Mouse (Mus musculus): Measurements from ENCODE around the gene Gpi1. TPM values are rescaled to one million over a fixed set of nuclear protein-coding genes. Genes with fewer than 3 reads are reported as not detected.

The Gpi1 gene
- total RNA-seq (2012; rRNA removed) = 227 and 285 TPM in 2 replicates

GRCm38 (mm10) chr7:34230116-34230515, at the start of gene Gpi1:
TSS of gene Gpi1 (minus strand) at chr7:34230336.
- H3K9me3 ChIP-seq (ENCODE audit: control insufficient read depth, insufficient read depth, low read depth, low read length) = no peaks in the 10 kb centered on the region
- H3K4me1 ChIP-seq (ENCODE audit: control insufficient read depth in 2 of 2, insufficient read depth in 2 of 2, low read length in 2 of 2, poor library complexity in 1 of 2) = peaks cover 2 to 11% of the 10 kb centered on the region in 2 experiments; a peak in 2 of 4 replicates
- H3K27ac ChIP-seq (ENCODE audit: insufficient read depth, low read depth, low read length, poor library complexity, severe bottlenecking) = peak within 1 kb of the TSS; percentile 54
- DNase-seq (ENCODE audit: low read depth, low spot score) = peak; percentile 69
- peak; percentile 49; the same call in 1 of the 2 replicates for TF ChIP-seq HCFC1 (IDR thresholded peaks at IDR 0.05; ENCODE audit: borderline replicate concordance, insufficient read depth, low read length)
- no peak for TF ChIP-seq CHD2 (IDR thresholded peaks at IDR 0.05; ENCODE audit: low read depth, low read length)
- peak within 1 kb of the TSS; percentile 75 for H3K9ac ChIP-seq (ENCODE audit: insufficient read depth, low read depth, low read length, poor library complexity, severe bottlenecking)
- in situ Hi-C loops (cut with MboI; ENCODE audit: low sequenced_read_pairs in 2 of 2, unreplicated experiment in 2 of 2) = no loop called here
- H3K4me3 ChIP-seq (ENCODE audit: insufficient read depth in 1 of 2, low read depth in 1 of 2, low read length in 2 of 2, poor library complexity in 1 of 2, severe bottlenecking in 1 of 2) = peak within 1 kb of the TSS; percentile 89 to 91
- peaks cover 34% of the 10 kb centered on the region for H3K36me3 ChIP-seq (ENCODE audit: control insufficient read depth, insufficient read depth, low read length, poor library complexity, severe bottlenecking)

DNA sequence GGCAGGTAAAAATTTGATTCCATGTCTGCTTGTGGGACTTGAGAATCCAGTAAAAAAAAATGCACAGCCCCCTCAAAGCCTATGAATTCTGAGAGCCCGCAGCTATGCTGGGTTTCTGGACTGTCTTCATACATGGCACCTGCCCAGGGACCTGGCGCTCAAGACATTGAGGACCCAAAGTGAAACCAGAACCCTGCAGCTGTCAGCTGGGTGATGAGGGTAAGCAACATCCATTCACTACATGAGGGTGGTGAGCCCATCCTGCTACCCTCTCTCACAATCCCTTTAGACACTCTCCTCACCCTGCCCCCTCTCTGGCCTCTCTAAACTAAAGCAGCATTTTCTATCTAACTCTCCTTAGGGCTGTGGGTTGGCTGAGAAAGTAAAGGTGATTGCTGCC, 47.5 kb upstream of the Gpi1 start:
- Histone ChIP-seq H3K36me3 (ENCODE audit: control insufficient read depth, insufficient read depth, low read length, poor library complexity, severe bottlenecking) (no peaks in the 10 kb centered on the region), H3K9ac (ENCODE audit: insufficient read depth, low read depth, low read length, poor library complexity, severe bottlenecking) (no peak overlapping the region), H3K4me3 (ENCODE audit: insufficient read depth in 1 of 2, low read depth in 1 of 2, low read length in 2 of 2, poor library complexity in 1 of 2, severe bottlenecking in 1 of 2) (no peak overlapping the region), H3K27ac (ENCODE audit: insufficient read depth, low read depth, low read length, poor library complexity, severe bottlenecking) (no peak overlapping the region), H3K9me3 (ENCODE audit: control insufficient read depth, insufficient read depth, low read depth, low read length) (no peaks in the 10 kb centered on the region), H3K4me1 (ENCODE audit: control insufficient read depth in 2 of 2, insufficient read depth in 2 of 2, low read length in 2 of 2, poor library complexity in 1 of 2) (no peaks in the 10 kb centered on the region)
- in situ Hi-C loops (cut with MboI; ENCODE audit: low sequenced_read_pairs in 2 of 2, unreplicated experiment in 2 of 2) = no loop called here
- TF ChIP-seq MAFK (IDR thresholded peaks at IDR 0.05; ENCODE audit: insufficient read depth, low read depth, low read length) = no peak
- no peak for TF ChIP-seq HCFC1 (IDR thresholded peaks at IDR 0.05; ENCODE audit: borderline replicate concordance, insufficient read depth, low read length)
- no peak for TF ChIP-seq ZC3H11A (IDR thresholded peaks at IDR 0.05; ENCODE audit: borderline replicate concordance, low read depth, low read length)
- no peak for TF ChIP-seq ZNF384 (IDR thresholded peaks at IDR 0.05; ENCODE audit: low read depth, low read length)
- TF ChIP-seq CHD2 (IDR thresholded peaks at IDR 0.05; ENCODE audit: low read depth, low read length) = no peak
- DNase-seq (ENCODE audit: low read depth, low spot score) = no peak

DNA sequence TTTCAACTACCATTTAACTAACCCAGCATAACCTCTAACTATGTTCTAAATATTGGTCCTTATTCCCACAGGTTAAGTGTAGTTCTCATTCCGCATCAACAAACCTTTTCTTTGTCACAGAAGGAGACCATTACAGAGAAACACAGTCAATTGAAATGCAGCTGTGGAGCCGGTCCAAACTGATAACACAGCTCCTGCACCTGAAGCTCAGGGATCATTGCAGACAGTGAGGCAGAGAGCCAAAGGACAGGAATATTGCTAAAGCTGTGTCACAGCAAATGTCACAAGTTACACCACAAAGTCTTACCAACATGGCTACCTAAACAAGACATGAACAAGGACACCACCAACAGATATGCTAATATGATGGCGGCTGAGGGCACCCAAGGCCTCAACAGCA, 45.9 kb upstream of the Gpi1 start:
- H3K36me3 ChIP-seq (ENCODE audit: control insufficient read depth, insufficient read depth, low read length, poor library complexity, severe bottlenecking) = no peaks in the 10 kb centered on the region
- no peak for DNase-seq (ENCODE audit: low read depth, low spot score)
- in situ Hi-C loops (cut with MboI; ENCODE audit: low sequenced_read_pairs in 2 of 2, unreplicated experiment in 2 of 2) = no loop called here
- H3K9me3 ChIP-seq (ENCODE audit: control insufficient read depth, insufficient read depth, low read depth, low read length) = no peaks in the 10 kb centered on the region
- no peak overlapping the region for H3K4me3 ChIP-seq (ENCODE audit: insufficient read depth in 1 of 2, low read depth in 1 of 2, low read length in 2 of 2, poor library complexity in 1 of 2, severe bottlenecking in 1 of 2)
- no peak overlapping the region for H3K27ac ChIP-seq (ENCODE audit: insufficient read depth, low read depth, low read length, poor library complexity, severe bottlenecking)
- H3K9ac ChIP-seq (ENCODE audit: insufficient read depth, low read depth, low read length, poor library complexity, severe bottlenecking) = no peak overlapping the region
- peaks cover 0 to 3% of the 10 kb centered on the region in 2 experiments; a peak in 2 of 4 replicates for H3K4me1 ChIP-seq (ENCODE audit: control insufficient read depth in 2 of 2, insufficient read depth in 2 of 2, low read length in 2 of 2, poor library complexity in 1 of 2)
- TF ChIP-seq CHD2 (IDR thresholded peaks at IDR 0.05; ENCODE audit: low read depth, low read length) = no peak
- TF ChIP-seq MAFK (IDR thresholded peaks at IDR 0.05; ENCODE audit: insufficient read depth, low read depth, low read length) = no peak
- no peak for TF ChIP-seq ZC3H11A (IDR thresholded peaks at IDR 0.05; ENCODE audit: borderline replicate concordance, low read depth, low read length)
- TF ChIP-seq ZNF384 (IDR thresholded peaks at IDR 0.05; ENCODE audit: low read depth, low read length) = no peak
- no peak for TF ChIP-seq HCFC1 (IDR thresholded peaks at IDR 0.05; ENCODE audit: borderline replicate concordance, insufficient read depth, low read length)

GRCm38 (mm10) chr7:34272465-34272864, 42.3 kb upstream of the Gpi1 start:
- in situ Hi-C loops (cut with MboI; ENCODE audit: low sequenced_read_pairs in 2 of 2, unreplicated experiment in 2 of 2) = no loop called here
- H3K9me3 ChIP-seq (ENCODE audit: control insufficient read depth, insufficient read depth, low read depth, low read length) = no peaks in the 10 kb centered on the region
- no peak overlapping the region for H3K9ac ChIP-seq (ENCODE audit: insufficient read depth, low read depth, low read length, poor library complexity, severe bottlenecking)
- H3K4me3 ChIP-seq (ENCODE audit: insufficient read depth in 1 of 2, low read depth in 1 of 2, low read length in 2 of 2, poor library complexity in 1 of 2, severe bottlenecking in 1 of 2) = no peak overlapping the region
- no peak overlapping the region; the same call in 1 of the 2 replicates for H3K27ac ChIP-seq (ENCODE audit: insufficient read depth, low read depth, low read length, poor library complexity, severe bottlenecking)
- TF ChIP-seq CHD2 (IDR thresholded peaks at IDR 0.05; ENCODE audit: low read depth, low read length) (no peak), HCFC1 (IDR thresholded peaks at IDR 0.05; ENCODE audit: borderline replicate concordance, insufficient read depth, low read length) (no peak), MAFK (IDR thresholded peaks at IDR 0.05; ENCODE audit: insufficient read depth, low read depth, low read length) (no peak)
- no peaks in the 10 kb centered on the region for H3K36me3 ChIP-seq (ENCODE audit: control insufficient read depth, insufficient read depth, low read length, poor library complexity, severe bottlenecking)
- peaks cover 0 to 8% of the 10 kb centered on the region in 2 experiments; a peak in 3 of 4 replicates for H3K4me1 ChIP-seq (ENCODE audit: control insufficient read depth in 2 of 2, insufficient read depth in 2 of 2, low read length in 2 of 2, poor library complexity in 1 of 2)
- DNase-seq (ENCODE audit: low read depth, low spot score) = no peak

DNA sequence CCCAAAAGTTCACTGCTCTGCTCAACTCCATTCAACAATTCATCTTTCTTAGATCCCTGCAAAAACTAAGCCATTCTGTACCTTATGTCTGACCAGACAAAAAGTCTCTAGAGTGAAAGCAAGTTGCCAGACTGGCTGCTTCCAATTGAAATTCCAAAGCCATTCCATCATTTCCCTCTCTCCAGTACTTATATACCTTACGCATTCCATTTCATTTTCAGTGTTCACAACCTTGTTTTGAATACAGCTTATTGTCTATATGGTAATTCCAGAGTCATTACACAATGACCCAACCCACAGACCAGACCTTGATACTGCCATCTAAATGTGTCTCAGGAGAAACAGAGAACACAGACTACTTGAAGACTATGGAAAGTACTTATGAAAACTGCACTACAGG, 38.3 kb upstream of the Gpi1 start:
- no peak overlapping the region for H3K9ac ChIP-seq (ENCODE audit: insufficient read depth, low read depth, low read length, poor library complexity, severe bottlenecking)
- no peak overlapping the region for H3K4me3 ChIP-seq (ENCODE audit: insufficient read depth in 1 of 2, low read depth in 1 of 2, low read length in 2 of 2, poor library complexity in 1 of 2, severe bottlenecking in 1 of 2)
- no peak for DNase-seq (ENCODE audit: low read depth, low spot score)
- in situ Hi-C loops (cut with MboI; ENCODE audit: low sequenced_read_pairs in 2 of 2, unreplicated experiment in 2 of 2) = no loop called here
- peaks cover 0 to 10% of the 10 kb centered on the region in 2 experiments; a peak in 3 of 4 replicates for H3K4me1 ChIP-seq (ENCODE audit: control insufficient read depth in 2 of 2, insufficient read depth in 2 of 2, low read length in 2 of 2, poor library complexity in 1 of 2)
- TF ChIP-seq CHD2 (IDR thresholded peaks at IDR 0.05; ENCODE audit: low read depth, low read length) (no peak), ZNF384 (IDR thresholded peaks at IDR 0.05; ENCODE audit: low read depth, low read length) (no peak), HCFC1 (IDR thresholded peaks at IDR 0.05; ENCODE audit: borderline replicate concordance, insufficient read depth, low read length) (no peak), MAFK (IDR thresholded peaks at IDR 0.05; ENCODE audit: insufficient read depth, low read depth, low read length) (no peak), ZC3H11A (IDR thresholded peaks at IDR 0.05; ENCODE audit: borderline replicate concordance, low read depth, low read length) (no peak)
- H3K36me3 ChIP-seq (ENCODE audit: control insufficient read depth, insufficient read depth, low read length, poor library complexity, severe bottlenecking) = no peaks in the 10 kb centered on the region
- no peak overlapping the region for H3K27ac ChIP-seq (ENCODE audit: insufficient read depth, low read depth, low read length, poor library complexity, severe bottlenecking)
- no peaks in the 10 kb centered on the region for H3K9me3 ChIP-seq (ENCODE audit: control insufficient read depth, insufficient read depth, low read depth, low read length)
